ENCODE assay signal across 27 mouse cellular contexts in genomic region chr2:3541307-3542079, GRCm38 (mm10). TPM values are rescaled to one million over a fixed set of nuclear protein-coding genes. Genes with fewer than 3 reads are reported as not detected.
DNase-seq lines count a peak whose midpoint lies in the region; ATAC-seq and TF ChIP-seq lines count a peak whose summit lies in the region.
"Had no signal": no experiment of that assay in that cellular context is flagged by ENCODE, and none has a peak within 500 bp of the region (broad histone marks: within the 10 kb centered on the region; RNA-seq: fewer than 3 reads in every experiment).

No protein-coding gene starts in this region.

- no peak overlapping the region for H3K4me3 ChIP-seq in intestine, embryonic 14.5 days (ENCODE audit: low read depth, low read length)
- no peak overlapping the region for H3K4me3 ChIP-seq in intestine, postnatal 0 days (ENCODE audit: low read depth, low read length)
- H3K4me3 ChIP-seq in midbrain, embryonic 11.5 days (ENCODE audit: low read depth, low read length), result no peak overlapping the region
- no peak overlapping the region for H3K4me3 ChIP-seq in midbrain, embryonic 14.5 days (replicated peaks; ENCODE audit: low read depth, low read length)
- H3K4me3 ChIP-seq: forebrain, embryonic 13.5 days; heart, embryonic 12.5 days; hindbrain, embryonic 15.5 days; midbrain, embryonic 15.5 days had no signal

- no peak overlapping the region for H3K4me2 ChIP-seq in intestine, embryonic 14.5 days (ENCODE audit: low read length)
- no peak overlapping the region for H3K4me2 ChIP-seq in intestine, postnatal 0 days (replicated peaks; ENCODE audit: low read depth)
- no peak overlapping the region for H3K4me2 ChIP-seq in midbrain, embryonic 11.5 days
- H3K4me2 ChIP-seq in midbrain, embryonic 14.5 days (ENCODE audit: low read length), result no peak overlapping the region
- H3K4me2 ChIP-seq: forebrain, embryonic 13.5 days; heart, embryonic 12.5 days; hindbrain, embryonic 15.5 days; liver, embryonic 11.5 days; midbrain, embryonic 15.5 days had no signal

- peaks cover 14% of the 10 kb centered on the region for H3K4me1 ChIP-seq in intestine, embryonic 14.5 days (replicated peaks; ENCODE audit: control insufficient read depth, insufficient read depth, low read length)
- H3K4me1 ChIP-seq in intestine, postnatal 0 days (replicated peaks; ENCODE audit: control insufficient read depth, insufficient read depth, low read length), result 0 out of 2 replicates have a peak, but pooled peaks cover 3% of the 10 kb centered on the region
- no peaks in the 10 kb centered on the region for H3K4me1 ChIP-seq in midbrain, embryonic 11.5 days (ENCODE audit: control insufficient read depth, insufficient read depth, low read length)
- no peaks in the 10 kb centered on the region for H3K4me1 ChIP-seq in midbrain, embryonic 14.5 days (ENCODE audit: control insufficient read depth, insufficient read depth, low read length)
- H3K4me1 ChIP-seq: forebrain, embryonic 13.5 days; hindbrain, embryonic 15.5 days; midbrain, embryonic 15.5 days had no signal

- DNase-seq in intestine, embryonic 14.5 days (ENCODE audit: low spot score), result peak; percentile 55
- DNase-seq in midbrain, embryonic 11.5 days (ENCODE audit: low spot score, missing footprints), result peak; percentile 62
- DNase-seq in midbrain, embryonic 14.5 days, result no peak
- no peak for DNase-seq in heart, postnatal 14 days
- DNase-seq in heart, adult 8-10 months (ENCODE audit: low spot score), result no peak
- DNase-seq: adrenal gland, postnatal 10 days; cerebellum, adult 8-10 months; cerebellum, postnatal 36 days; gastrocnemius, postnatal 10 days; heart, adult 18-20 months; kidney, adult 11 months; layer of hippocampus, adult 9-11 months; lung, adult 18-20 months; lung, postnatal 36 days; right cerebral cortex, postnatal 25 days had no signal

- WGBS in intestine, embryonic 14.5 days, result 39% methylated on average over 9 of the region's 9 CpGs
- WGBS in intestine, postnatal 0 days, result 49% methylated on average over 9 of the region's 9 CpGs
- 77% methylated on average over 9 of the region's 9 CpGs for WGBS in midbrain, embryonic 11.5 days
- WGBS in midbrain, embryonic 14.5 days, result 72% methylated on average over 9 of the region's 9 CpGs

- H3K36me3 ChIP-seq in intestine, embryonic 14.5 days (ENCODE audit: control insufficient read depth, insufficient read depth, low read length), result no peaks in the 10 kb centered on the region
- no peaks in the 10 kb centered on the region for H3K36me3 ChIP-seq in intestine, postnatal 0 days (ENCODE audit: control insufficient read depth, insufficient read depth)
- no peaks in the 10 kb centered on the region for H3K36me3 ChIP-seq in midbrain, embryonic 11.5 days (ENCODE audit: control insufficient read depth, insufficient read depth, low read length)
- no peaks in the 10 kb centered on the region for H3K36me3 ChIP-seq in midbrain, embryonic 14.5 days (ENCODE audit: control insufficient read depth, insufficient read depth, low read length)
- H3K36me3 ChIP-seq: heart, embryonic 12.5 days; hindbrain, embryonic 15.5 days; midbrain, embryonic 15.5 days had no signal

- H3K27ac ChIP-seq in intestine, embryonic 14.5 days (ENCODE audit: low read depth), result peak overlapping the region; percentile 24; the same call in 1 of the 2 replicates
- H3K27ac ChIP-seq in intestine, postnatal 0 days (ENCODE audit: low read depth, low read length), result no peak overlapping the region
- no peak overlapping the region for H3K27ac ChIP-seq in midbrain, embryonic 11.5 days (ENCODE audit: low read depth, low read length)
- H3K27ac ChIP-seq in midbrain, embryonic 14.5 days (replicated peaks; ENCODE audit: low read depth, low read length), result no peak overlapping the region
- H3K27ac ChIP-seq: forebrain, embryonic 13.5 days; hindbrain, embryonic 15.5 days; midbrain, embryonic 15.5 days had no signal

- H3K9ac ChIP-seq in intestine, embryonic 14.5 days (ENCODE audit: low read length), result no peak overlapping the region
- no peak overlapping the region for H3K9ac ChIP-seq in intestine, postnatal 0 days (ENCODE audit: low read depth, low read length)
- H3K9ac ChIP-seq in midbrain, embryonic 11.5 days (ENCODE audit: low read length), result no peak overlapping the region
- no peak overlapping the region for H3K9ac ChIP-seq in midbrain, embryonic 14.5 days (replicated peaks; ENCODE audit: low read length)
- H3K9ac ChIP-seq: forebrain, embryonic 13.5 days; heart, embryonic 12.5 days; hindbrain, embryonic 15.5 days; midbrain, embryonic 15.5 days had no signal

- 0 out of 2 replicates have a peak, but pooled peaks have one; percentile 40 for ATAC-seq in intestine, embryonic 14.5 days (replicated peaks; ENCODE audit: low FRiP score, low TSS enrichment, low read depth)
- no peak for ATAC-seq in intestine, postnatal 0 days
- ATAC-seq in midbrain, embryonic 11.5 days (ENCODE audit: low FRiP score), result no peak
- ATAC-seq in midbrain, embryonic 14.5 days (ENCODE audit: low FRiP score, low TSS enrichment), result no peak
- peak; percentile 60 for ATAC-seq in megakaryocyte, adult 5-6 weeks (ENCODE audit: poor library complexity, severe bottlenecking)
- ATAC-seq: forebrain, embryonic 13.5 days; midbrain, embryonic 15.5 days; Patski had no signal

- H3K27me3 ChIP-seq in intestine, embryonic 14.5 days (replicated peaks; ENCODE audit: control insufficient read depth, insufficient read depth, low read length), result no peaks in the 10 kb centered on the region
- H3K27me3 ChIP-seq in intestine, postnatal 0 days (replicated peaks; ENCODE audit: control insufficient read depth, insufficient read depth, low read length), result no peaks in the 10 kb centered on the region
- H3K27me3 ChIP-seq in midbrain, embryonic 11.5 days (ENCODE audit: control insufficient read depth, insufficient read depth, low read length), result no peaks in the 10 kb centered on the region
- H3K27me3 ChIP-seq in midbrain, embryonic 14.5 days (ENCODE audit: control insufficient read depth, insufficient read depth, low read length), result no peaks in the 10 kb centered on the region
- H3K27me3 ChIP-seq: forebrain, embryonic 13.5 days; hindbrain, embryonic 15.5 days; midbrain, embryonic 15.5 days had no signal

- intact Hi-C loops in heart, postnatal 14 days (cut with DNase I), result loop anchor here (10.0 kb wide), 1 partner anchor 953 kb away; no protein-coding TSS in a partner anchor

- no peak for TF ChIP-seq CTCF in intestine, postnatal 0 days (IDR thresholded peaks at IDR 0.05; ENCODE audit: low read depth)

- H3K9me3 ChIP-seq in intestine, embryonic 14.5 days (ENCODE audit: control insufficient read depth, low read length), result no peaks in the 10 kb centered on the region
- no peaks in the 10 kb centered on the region for H3K9me3 ChIP-seq in intestine, postnatal 0 days (ENCODE audit: control insufficient read depth)
- H3K9me3 ChIP-seq in midbrain, embryonic 11.5 days (ENCODE audit: control insufficient read depth, low read length), result no peaks in the 10 kb centered on the region
- no peaks in the 10 kb centered on the region for H3K9me3 ChIP-seq in midbrain, embryonic 14.5 days (ENCODE audit: control insufficient read depth, low read length)
- H3K9me3 ChIP-seq: forebrain, embryonic 13.5 days; heart, embryonic 12.5 days; hindbrain, embryonic 15.5 days; midbrain, embryonic 15.5 days had no signal

RNA-seq across cellular contexts. Expression of gene Cdnf, which starts 28.7 kb away (rescaled TPM):
- 0.22 TPM in 2 replicates for polyA plus RNA-seq in intestine, embryonic 14.5 days (2014; fragmentation: Nextera tagmentation; extraction: Ambion mirVana)
- polyA plus RNA-seq in intestine, postnatal 0 days (2015; fragmentation: Nextera tagmentation; extraction: Ambion mirVana), result 0.16 and 0.22 TPM in 2 replicates
- 0.37 TPM in 1 of 2 replicates, not detected in the other for polyA plus RNA-seq in midbrain, embryonic 11.5 days (2014; fragmentation: Nextera tagmentation; extraction: Ambion mirVana)
- 0.07 and 0.20 TPM in 2 replicates for polyA plus RNA-seq in midbrain, embryonic 14.5 days (2014; fragmentation: Nextera tagmentation; extraction: Ambion mirVana)
- 0.47 TPM in 1 of 2 replicates, not detected in the other for total RNA-seq in megakaryocyte, adult 5-6 weeks (2015)
- 0.55 and 0.81 TPM in 2 replicates for total RNA-seq in megakaryocyte, adult 5-6 weeks (2017)
- 10 to 100 TPM; 13.9 to 14.0 TPM for total RNA-seq in heart, postnatal 14 days (2021)
- 10 to 100 TPM; 29.9 to 38.4 (median 31.2) TPM for total RNA-seq in heart, adult 8-10 months (2022)
- polyA plus RNA-seq: embryonic facial prominence, embryonic 11.5 days; kidney, embryonic 14.5 days; limb, embryonic 11.5 days; neural tube, embryonic 11.5 days had no signal

RNA-seq across cellular contexts. Expression of gene Fam107b, which starts 28.8 kb away (rescaled TPM):
- 61.2 and 67.1 TPM in 2 replicates for polyA plus RNA-seq in intestine, embryonic 14.5 days (2014; fragmentation: Nextera tagmentation; extraction: Ambion mirVana)
- 17.2 and 21.8 TPM in 2 replicates for polyA plus RNA-seq in intestine, postnatal 0 days (2015; fragmentation: Nextera tagmentation; extraction: Ambion mirVana)
- polyA plus RNA-seq in midbrain, embryonic 11.5 days (2014; fragmentation: Nextera tagmentation; extraction: Ambion mirVana), result 60.4 and 65.7 TPM in 2 replicates
- polyA plus RNA-seq in midbrain, embryonic 14.5 days (2014; fragmentation: Nextera tagmentation; extraction: Ambion mirVana), result 35.1 and 49.0 TPM in 2 replicates
- 794 and 805 TPM in 2 replicates for total RNA-seq in megakaryocyte, adult 5-6 weeks (2015)
- total RNA-seq in megakaryocyte, adult 5-6 weeks (2017), result 673 and 930 TPM in 2 replicates
- 10 to 100 TPM; 10.2 to 14.1 TPM for total RNA-seq in heart, postnatal 14 days (2021)
- 1 to 10 TPM; 3.8 to 4.6 (median 4.1) TPM for total RNA-seq in heart, adult 8-10 months (2022)

RNA-seq across cellular contexts. Expression of gene Hspa14, which starts 28.9 kb away (rescaled TPM):
- 113 and 119 TPM in 2 replicates for polyA plus RNA-seq in intestine, embryonic 14.5 days (2014; fragmentation: Nextera tagmentation; extraction: Ambion mirVana)
- polyA plus RNA-seq in intestine, postnatal 0 days (2015; fragmentation: Nextera tagmentation; extraction: Ambion mirVana), result 39.9 and 41.7 TPM in 2 replicates
- polyA plus RNA-seq in midbrain, embryonic 11.5 days (2014; fragmentation: Nextera tagmentation; extraction: Ambion mirVana), result 122 TPM in 2 replicates
- polyA plus RNA-seq in midbrain, embryonic 14.5 days (2014; fragmentation: Nextera tagmentation; extraction: Ambion mirVana), result 56.2 and 70.6 TPM in 2 replicates
- total RNA-seq in megakaryocyte, adult 5-6 weeks (2015), result 49.2 and 67.3 TPM in 2 replicates
- total RNA-seq in megakaryocyte, adult 5-6 weeks (2017), result 124 and 125 TPM in 2 replicates
- total RNA-seq in heart, postnatal 14 days (2021), result 10 to 100 TPM; 25.5 to 27.1 TPM
- 10 to 100 TPM; 19.8 to 24.0 (median 22.2) TPM for total RNA-seq in heart, adult 8-10 months (2022)

RNA-seq across cellular contexts. Expression of gene Gm45902, which starts 28.9 kb away (rescaled TPM):
- 4.8 and 5.1 TPM in 2 replicates for polyA plus RNA-seq in intestine, embryonic 14.5 days (2014; fragmentation: Nextera tagmentation; extraction: Ambion mirVana)
- 0.85 and 0.97 TPM in 2 replicates for polyA plus RNA-seq in intestine, postnatal 0 days (2015; fragmentation: Nextera tagmentation; extraction: Ambion mirVana)
- 8.7 and 9.4 TPM in 2 replicates for polyA plus RNA-seq in midbrain, embryonic 11.5 days (2014; fragmentation: Nextera tagmentation; extraction: Ambion mirVana)
- 6.5 and 8.5 TPM in 2 replicates for polyA plus RNA-seq in midbrain, embryonic 14.5 days (2014; fragmentation: Nextera tagmentation; extraction: Ambion mirVana)
- 3.3 and 4.1 TPM in 2 replicates for total RNA-seq in megakaryocyte, adult 5-6 weeks (2015)
- 7.5 and 8.7 TPM in 2 replicates for total RNA-seq in megakaryocyte, adult 5-6 weeks (2017)
- 1 to 10 TPM; 1.4 to 2.0 TPM for total RNA-seq in heart, postnatal 14 days (2021)
- 1 to 10 TPM in 3 of 4 experiments, under 1 TPM in 1; 0.98 to 1.4 (median 1.2) TPM for total RNA-seq in heart, adult 8-10 months (2022)

Comparison
In these comparisons a context has a peak if more than half of its experiments do, and no peak if none do; other contexts are left out.
1. ATAC-seq: peak in intestine, embryonic 14.5 days (single experiment) and megakaryocyte, adult 5-6 weeks (single experiment); none in intestine, postnatal 0 days (single experiment), midbrain, embryonic 11.5 days (single experiment) and midbrain, embryonic 14.5 days (single experiment).
2. DNase-seq: peak in intestine, embryonic 14.5 days (single experiment) and midbrain, embryonic 11.5 days (single experiment); none in midbrain, embryonic 14.5 days (single experiment), heart, postnatal 14 days (0 of 2) and heart, adult 8-10 months (single experiment).